Mouse (Mus musculus) neural tube, embryonic 11.5 days (tissue): ENCODE data around the gene Atp23. TPM values are rescaled to one million over a fixed set of nuclear protein-coding genes. Genes with fewer than 3 reads are reported as not detected.
A peak's percentile ranks its signal among the peaks of the same experiment; 100 is the strongest.

ENCODE experiments used
- ATAC-seq: fragments of 200-750 bp; cut with Nextera tagmentation; 2 replicates; pipeline ENCODE4 v1.8.0; 2017; ENCODE audit warnings: moderate number of reproducible peaks, mild to moderate bottlenecking, moderate TSS enrichment, moderate library complexity; ENCODE audit not compliant: insufficient read depth, low FRiP score, low TSS enrichment
- DNase-seq: peaks from one replicate; pipeline ENCODE4 v3.0.0-alpha.2; 2015; ENCODE audit warnings: low spot score
- H3K27ac ChIP-seq: fragments of 300-500 bp; sonication (generic); 2 replicates; pipeline ENCODE4 v1.5.1; 2014; ENCODE audit warnings: low read depth, mild to moderate bottlenecking, low read length
- H3K27me3 ChIP-seq: fragments of 300-500 bp; sonication (generic); 2 replicates; pipeline ENCODE4 v1.6.1; 2014; ENCODE audit warnings: mild to moderate bottlenecking, low read length, mixed read lengths; ENCODE audit not compliant: control insufficient read depth, insufficient read depth
- H3K36me3 ChIP-seq: fragments of 300-500 bp; sonication (generic); 2 replicates; pipeline ENCODE4 v1.6.1; 2014; ENCODE audit warnings: mild to moderate bottlenecking, low read length, moderate library complexity, mixed read lengths; ENCODE audit not compliant: control insufficient read depth, insufficient read depth
- H3K4me1 ChIP-seq: fragments of 300-500 bp; sonication (generic); 2 replicates; pipeline ENCODE4 v1.6.1; 2014; ENCODE audit warnings: low read length, mixed read lengths; ENCODE audit not compliant: control insufficient read depth, insufficient read depth
- H3K4me2 ChIP-seq: fragments of 300-500 bp; sonication (generic); 2 replicates; pipeline ENCODE4 v1.6.1; 2014; ENCODE audit warnings: low read depth, mild to moderate bottlenecking, moderate library complexity
- H3K4me3 ChIP-seq: fragments of 300-500 bp; sonication (generic); 2 replicates; pipeline ENCODE4 v1.5.1; 2014; ENCODE audit warnings: low read depth, low read length
- H3K9ac ChIP-seq: fragments of 300-500 bp; sonication (generic); 2 replicates; pipeline ENCODE4 v1.6.1; 2014; ENCODE audit warnings: mild to moderate bottlenecking, low read length
- H3K9me3 ChIP-seq: fragments of 300-500 bp; sonication (generic); 2 replicates; pipeline ENCODE4 v1.6.1; 2016; ENCODE audit warnings: low read length; ENCODE audit not compliant: control insufficient read depth
- WGBS: fragments of 180-500 bp; shearing (Covaris S2); extraction: QIAGEN DNeasy Blood & Tissue Kit; methylation state at CpG from one replicate; pipeline ENCODE4 v1.1.7; 2014; 5-methylcytosine and 5-hydroxymethylcytosine counted together
- polyA plus RNA-seq: library from polyadenylated mRNA; unstranded; fragments of >200 nt; fragmentation: Nextera tagmentation; extraction: Ambion mirVana; gene quantifications from 2 replicates; pipeline ENCODE4 v1.2.1, GENCODE M21; 2014

Gene Atp23
- polyA plus RNA-seq, 1 experiment from 2014 or later: 14.6 TPM

DNA sequence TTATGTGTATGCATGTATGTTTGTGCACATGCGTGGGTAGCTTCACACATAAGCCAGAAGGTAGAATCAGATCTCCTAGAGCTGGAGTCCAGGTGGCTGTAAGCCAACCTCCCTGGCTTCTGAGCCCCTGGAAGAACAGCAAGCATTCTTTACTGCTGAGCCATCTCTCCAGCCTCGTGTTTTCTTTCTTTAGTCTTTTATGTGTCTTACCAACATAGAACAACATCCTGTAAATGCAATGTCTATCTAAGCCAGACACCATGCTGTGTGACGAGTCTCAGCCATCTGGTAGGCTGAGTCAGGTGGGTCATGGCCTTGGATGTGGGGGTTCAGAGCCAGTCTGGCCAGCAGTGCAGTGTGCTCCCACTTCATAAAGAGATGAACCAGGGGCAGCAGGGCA lies 22.9 kb upstream of the Atp23 start:
- no peak for ATAC-seq
- no peak overlapping the region for H3K4me3 ChIP-seq
- H3K4me1 ChIP-seq: peaks cover 15% of the 10 kb centered on the region
- DNase-seq: no peak
- H3K9me3 ChIP-seq: no peaks in the 10 kb centered on the region
- WGBS: 64% methylated on average over 3 of the region's 3 CpGs
- H3K27me3 ChIP-seq: no peaks in the 10 kb centered on the region
- no peak overlapping the region for H3K27ac ChIP-seq
- H3K36me3 ChIP-seq: no peaks in the 10 kb centered on the region
- no peak overlapping the region for H3K9ac ChIP-seq
- no peak overlapping the region for H3K4me2 ChIP-seq

DNA sequence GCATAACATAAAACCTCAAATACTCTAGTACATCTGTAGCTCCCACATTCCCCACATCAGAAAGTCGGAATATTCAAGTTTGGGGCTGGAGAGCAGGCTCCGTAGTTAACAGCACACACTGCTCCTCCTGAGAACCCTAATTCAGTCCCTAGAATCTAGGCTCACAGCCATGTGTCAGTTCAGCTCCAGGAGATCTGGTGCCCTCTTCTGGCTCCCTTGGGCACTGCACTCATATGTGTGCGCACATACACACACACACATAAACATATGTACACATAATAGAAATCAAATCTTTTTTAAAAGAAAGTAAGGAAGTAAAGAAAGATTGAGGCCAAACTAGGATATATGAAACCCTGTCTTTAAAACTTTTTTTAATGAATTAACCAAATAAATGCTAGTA lies 19.1 kb upstream of the Atp23 start:
- Histone ChIP-seq H3K27ac (no peak overlapping the region), H3K9me3 (no peaks in the 10 kb centered on the region), H3K9ac (no peak overlapping the region), H3K36me3 (no peaks in the 10 kb centered on the region), H3K4me3 (no peak overlapping the region), H3K27me3 (no peaks in the 10 kb centered on the region), H3K4me2 (no peak overlapping the region), H3K4me1 (no peaks in the 10 kb centered on the region)
- no peak for ATAC-seq
- WGBS: 94% methylated on average over 3 of the region's 3 CpGs
- DNase-seq: no peak

DNA sequence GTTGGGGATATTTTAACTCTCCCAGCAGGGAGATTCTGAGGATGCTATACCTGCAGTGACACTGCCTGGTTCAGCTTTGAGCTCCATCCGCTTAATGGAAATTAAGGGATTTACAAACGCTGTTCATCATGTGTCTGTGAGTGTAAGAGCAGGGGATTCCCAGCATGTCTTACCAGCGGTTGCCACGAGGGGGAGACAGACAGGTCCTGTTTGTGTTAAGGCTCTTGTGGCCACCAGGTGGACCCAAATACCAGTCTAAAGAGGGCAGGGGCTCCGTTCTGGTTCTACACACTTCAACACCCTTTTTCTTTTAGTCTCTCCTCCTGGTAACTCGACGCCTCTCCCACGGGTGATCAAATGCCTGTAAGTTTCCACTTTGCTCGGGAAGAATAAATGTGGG lies 17.9 kb upstream of the Atp23 start:
- Histone ChIP-seq H3K27me3 (no peaks in the 10 kb centered on the region), H3K9ac (no peak overlapping the region), H3K36me3 (no peaks in the 10 kb centered on the region), H3K4me2 (no peak overlapping the region), H3K27ac (no peak overlapping the region), H3K4me1 (no peaks in the 10 kb centered on the region), H3K4me3 (no peak overlapping the region), H3K9me3 (no peaks in the 10 kb centered on the region)
- peak; percentile 93 for DNase-seq
- ATAC-seq: peak; percentile 69; the same call in 1 of the 2 replicates
- WGBS: 7% methylated on average over 9 of the region's 9 CpGs

DNA sequence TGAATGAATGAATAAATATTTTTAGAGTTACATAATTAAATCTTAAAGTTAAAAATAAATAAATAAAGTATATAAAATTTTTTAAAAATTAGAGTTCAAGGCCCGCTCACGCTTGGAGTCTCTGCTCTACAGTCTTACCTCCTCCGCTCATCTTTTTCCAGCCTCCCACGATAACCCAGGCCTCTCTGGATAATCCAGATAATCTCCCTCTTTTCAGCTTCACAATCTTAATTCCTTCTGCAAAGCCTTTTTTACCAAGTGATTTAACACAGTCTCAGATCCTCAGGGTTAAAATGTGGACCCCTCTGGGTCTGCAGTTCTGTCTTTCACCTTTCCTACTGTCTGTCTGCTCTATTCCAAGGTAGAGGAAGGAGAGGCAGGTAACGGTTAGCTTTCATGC lies 13.1 kb upstream of the Atp23 start:
- Histone ChIP-seq H3K4me3 (no peak overlapping the region), H3K9ac (no peak overlapping the region), H3K27me3 (no peaks in the 10 kb centered on the region), H3K4me1 (no peaks in the 10 kb centered on the region), H3K4me2 (no peak overlapping the region), H3K9me3 (no peaks in the 10 kb centered on the region), H3K27ac (no peak overlapping the region), H3K36me3 (no peaks in the 10 kb centered on the region)
- WGBS: 95% methylated on average over 5 of the region's 5 CpGs
- ATAC-seq: no peak
- no peak for DNase-seq

DNA sequence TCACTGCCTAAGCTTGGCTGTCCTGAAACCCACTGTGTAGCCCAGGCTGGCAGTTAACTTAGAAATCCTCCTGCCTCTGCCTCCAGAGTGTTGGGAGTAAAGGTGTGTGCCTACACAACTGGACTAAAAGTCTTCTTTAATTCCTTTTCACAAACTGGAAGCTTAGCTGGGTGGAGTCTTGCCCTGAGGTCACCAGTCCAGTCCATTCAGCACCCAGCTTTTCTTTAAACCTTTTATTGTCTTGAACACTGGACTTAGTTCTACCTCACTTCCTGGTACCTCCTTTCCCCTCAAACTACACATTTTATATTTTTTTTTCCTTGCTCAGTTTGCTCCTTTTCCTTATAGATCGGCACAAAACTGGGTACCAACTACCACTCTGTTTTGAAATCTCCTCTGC lies 10.3 kb upstream of the Atp23 start:
- no peak for DNase-seq
- H3K4me2 ChIP-seq: no peak overlapping the region
- no peak overlapping the region for H3K4me3 ChIP-seq
- H3K27me3 ChIP-seq: no peaks in the 10 kb centered on the region
- no peak overlapping the region for H3K27ac ChIP-seq
- no peaks in the 10 kb centered on the region for H3K4me1 ChIP-seq
- H3K36me3 ChIP-seq: no peaks in the 10 kb centered on the region
- no peak overlapping the region for H3K9ac ChIP-seq
- WGBS: 88% methylated on average over 1 of the region's 1 CpGs
- no peaks in the 10 kb centered on the region for H3K9me3 ChIP-seq
- ATAC-seq: no peak

DNA sequence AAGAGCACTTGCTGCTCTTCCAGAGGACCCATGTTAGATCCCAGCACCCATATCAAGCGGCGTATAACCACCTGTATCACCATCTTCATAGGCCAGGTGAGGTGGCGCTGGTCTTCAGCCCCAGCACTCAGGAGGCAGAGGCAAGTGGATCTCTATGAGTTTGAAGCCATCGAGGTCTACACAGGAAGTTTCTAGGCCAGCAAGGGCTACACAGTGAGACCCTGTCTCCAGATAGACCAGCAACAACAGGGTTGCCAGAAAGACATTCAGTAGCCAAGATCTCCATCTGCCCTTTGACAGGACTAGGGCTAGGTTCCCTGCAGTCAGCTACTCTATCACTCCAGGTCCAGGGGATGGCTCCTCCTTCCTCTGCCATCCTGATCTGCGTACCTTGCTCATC lies 5.7 kb upstream of the Atp23 start:
- H3K4me2 ChIP-seq: no peak overlapping the region
- no peak overlapping the region for H3K27ac ChIP-seq
- H3K9ac ChIP-seq: no peak overlapping the region
- H3K4me1 ChIP-seq: no peaks in the 10 kb centered on the region
- no peaks in the 10 kb centered on the region for H3K36me3 ChIP-seq
- ATAC-seq (no peak), DNase-seq (no peak)
- H3K27me3 ChIP-seq: no peaks in the 10 kb centered on the region
- H3K4me3 ChIP-seq: no peak overlapping the region
- H3K9me3 ChIP-seq: no peaks in the 10 kb centered on the region
- 93% methylated on average over 5 of the region's 5 CpGs for WGBS

DNA sequence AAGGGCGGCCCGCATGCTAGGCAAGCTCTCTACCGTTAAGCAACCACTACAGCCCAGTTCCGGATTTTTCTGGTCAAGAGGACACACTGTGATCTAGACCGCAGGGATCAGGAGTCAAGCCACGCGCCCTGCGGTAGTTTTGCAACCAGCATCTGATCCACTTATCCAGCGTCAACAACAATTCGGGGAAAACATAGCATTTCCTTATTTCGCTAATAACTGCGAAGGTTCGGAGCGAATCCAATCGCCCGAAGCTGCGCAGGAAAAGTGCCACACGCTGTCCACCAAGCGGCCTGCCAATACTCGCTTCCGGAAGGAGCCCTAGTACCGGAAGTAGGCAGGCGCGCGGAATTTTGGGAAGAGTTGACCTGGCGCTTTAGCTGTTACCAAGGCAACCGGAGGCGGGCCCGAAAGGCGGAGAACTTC lies 4.5 kb upstream of the Atp23 start:
- WGBS: 1% methylated on average over 30 of the region's 30 CpGs
- Histone ChIP-seq H3K4me1 (no peaks in the 10 kb centered on the region), H3K36me3 (no peaks in the 10 kb centered on the region), H3K4me2 (peak overlapping the region; percentile 67), H3K27ac (peak overlapping the region; percentile 49), H3K27me3 (no peaks in the 10 kb centered on the region), H3K9me3 (no peaks in the 10 kb centered on the region), H3K9ac (peak overlapping the region; percentile 64), H3K4me3 (peak overlapping the region; percentile 36)
- ATAC-seq: peak; percentile 69; the same call in 1 of the 2 replicates
- peak; percentile 95 for DNase-seq

DNA sequence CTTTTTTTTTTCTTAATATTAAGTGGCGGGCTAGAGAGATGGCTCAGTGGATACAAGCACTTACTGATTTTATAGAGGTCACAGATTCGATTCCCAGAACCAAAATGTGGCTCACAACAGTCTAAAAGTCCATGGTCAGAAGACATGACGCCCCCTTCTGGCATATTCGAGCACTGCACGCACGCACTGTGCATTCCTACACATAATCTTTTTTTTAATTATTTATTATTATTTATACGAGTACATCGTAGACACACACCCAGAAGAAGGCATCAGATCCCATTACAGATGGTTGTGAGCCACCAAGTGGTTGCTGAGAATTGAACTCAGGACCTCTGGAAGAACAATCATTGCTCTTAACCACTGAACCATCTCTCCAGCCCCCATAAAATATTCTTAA lies 3.9 kb upstream of the Atp23 start:
- Histone ChIP-seq H3K27me3 (no peaks in the 10 kb centered on the region), H3K4me1 (peaks cover 1% of the 10 kb centered on the region; the same call in 1 of the 2 replicates), H3K9me3 (no peaks in the 10 kb centered on the region), H3K4me2 (peak overlapping the region; percentile 67), H3K27ac (no peak overlapping the region), H3K9ac (no peak overlapping the region), H3K4me3 (no peak overlapping the region; the same call in 1 of the 2 replicates), H3K36me3 (no peaks in the 10 kb centered on the region)
- DNase-seq: no peak
- WGBS: 65% methylated on average over 8 of the region's 8 CpGs
- ATAC-seq: no peak

DNA sequence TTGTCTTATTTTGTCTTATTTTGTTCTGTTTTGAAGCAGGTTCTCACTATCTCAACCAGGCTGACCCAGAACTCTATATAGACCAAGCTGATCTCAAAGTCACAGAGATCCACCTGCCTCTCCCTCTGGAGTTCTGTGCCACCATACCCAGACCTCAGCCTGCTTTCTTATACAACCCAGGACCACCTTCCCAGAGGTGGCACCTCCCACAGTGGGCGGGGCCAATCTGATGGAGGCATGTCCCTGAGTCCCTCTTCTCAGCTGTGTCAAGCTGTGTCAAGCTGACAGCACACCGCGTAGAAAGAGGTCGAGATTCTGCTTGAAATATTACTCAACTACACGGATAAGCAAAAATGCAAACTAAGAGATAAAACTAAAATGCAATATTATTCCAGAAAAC lies 3.1 kb upstream of the Atp23 start:
- no peaks in the 10 kb centered on the region for H3K9me3 ChIP-seq
- H3K27me3 ChIP-seq: no peaks in the 10 kb centered on the region
- ATAC-seq: no peak

More for the DNA sequence above, 3.1 kb upstream of the Atp23 start:
- WGBS: 31% methylated on average over 5 of the region's 5 CpGs
- Histone ChIP-seq H3K9ac (no peak overlapping the region), H3K4me2 (no peak overlapping the region), H3K27ac (no peak overlapping the region), H3K4me1 (peaks cover 3% of the 10 kb centered on the region; the same call in 1 of the 2 replicates), H3K4me3 (no peak overlapping the region), H3K36me3 (no peaks in the 10 kb centered on the region)
- no peak for DNase-seq
